Mouse (Mus musculus) ZHBTc4 (cell line): ENCODE measurements around the gene Ccser2.
A peak's percentile ranks its signal among the peaks of the same experiment; 100 is the strongest.
"Not testable (repeated sequence)": the region's sequence is repeated elsewhere in the genome, so short reads cannot be mapped to it uniquely, and the experiment has no call there.

Experiments
- DNase-seq: peaks from one replicate; pipeline ENCODE4 v3.0.0-alpha.2; 2011; ENCODE audit warnings: low read depth, low spot score

Ccser2 gene

GRCm38 (mm10) chr14:36968628-36969147 lies at the start of gene Ccser2:
TSS of gene Ccser2 (minus strand) at chr14:36968777.
- DNase-seq: peak; percentile 96

- peak; percentile 45 for DNase-seq
These were observed 47.3 kb upstream of the Ccser2 start for GRCm38 (mm10) chr14:37015894-37016293.

- no peak for DNase-seq
These were observed 45.1 kb upstream of the Ccser2 start for GRCm38 (mm10) chr14:37013644-37014043.

- DNase-seq: no peak
These were observed 41.1 kb upstream of the Ccser2 start for GRCm38 (mm10) chr14:37009686-37010085.

GRCm38 (mm10) chr14:37006489-37006888 lies 37.9 kb upstream of the Ccser2 start:
- no peak for DNase-seq

GRCm38 (mm10) chr14:37005865-37006264 lies 37.3 kb upstream of the Ccser2 start:
- DNase-seq: no peak

- no peak for DNase-seq
These were observed 35.0 kb upstream of the Ccser2 start for GRCm38 (mm10) chr14:37003431-37004095.

- no peak for DNase-seq
These were observed 34.3 kb upstream of the Ccser2 start for GRCm38 (mm10) chr14:37002852-37003251.

GRCm38 (mm10) chr14:37000780-37001179 lies 32.2 kb upstream of the Ccser2 start:
- not testable (repeated sequence) for DNase-seq

- no peak for DNase-seq
These were observed 21.2 kb upstream of the Ccser2 start for GRCm38 (mm10) chr14:36989784-36990183.

- no peak for DNase-seq
These were observed 17.1 kb upstream of the Ccser2 start for GRCm38 (mm10) chr14:36985693-36986092.

- no peak for DNase-seq
These were observed 6.4 kb upstream of the Ccser2 start for GRCm38 (mm10) chr14:36975019-36975418.

- no peak for DNase-seq
These were observed 2.6 kb upstream of the Ccser2 start for GRCm38 (mm10) chr14:36971211-36971610.

- DNase-seq: no peak
These were observed 1.4 kb upstream of the Ccser2 start for GRCm38 (mm10) chr14:36969861-36970420.

- peak; percentile 53 for DNase-seq
These were observed 425 bp downstream of the Ccser2 start for GRCm38 (mm10) chr14:36968076-36968627.

- no peak for DNase-seq
These were observed 3.2 kb downstream of the Ccser2 start for GRCm38 (mm10) chr14:36965421-36965820.

GRCm38 (mm10) chr14:36962477-36962876 lies 6.1 kb downstream of the Ccser2 start:
- DNase-seq: no peak

- no peak for DNase-seq
These were observed 10.9 kb downstream of the Ccser2 start for GRCm38 (mm10) chr14:36957719-36958118.

GRCm38 (mm10) chr14:36957261-36957660 lies 11.3 kb downstream of the Ccser2 start:
- DNase-seq: no peak

- DNase-seq: no peak
These were observed 11.9 kb downstream of the Ccser2 start for GRCm38 (mm10) chr14:36956717-36957116.

GRCm38 (mm10) chr14:36952687-36953426 lies 15.7 kb downstream of the Ccser2 start:
- DNase-seq: no peak

GRCm38 (mm10) chr14:36952142-36952541 lies 16.4 kb downstream of the Ccser2 start:
- DNase-seq: peak; percentile 75
